In genomic region chr16:76765536-76765935, GRCm38 (mm10) we compare ENCODE assay signal across 10 mouse cellular contexts.
DNase-seq lines count a peak whose midpoint lies in the region; ATAC-seq lines count a peak whose summit lies in the region.
"Had no signal": no experiment of that assay in that cellular context is flagged by ENCODE, and none has a peak within 500 bp of the region (broad histone marks: within the 10 kb centered on the region; RNA-seq: fewer than 3 reads in every experiment).

No protein-coding gene starts in this region.

- 15% methylated on average over 7 of the region's 7 CpGs for WGBS in lung, embryonic 15.5 days
- 11% methylated on average over 7 of the region's 7 CpGs for WGBS in limb, embryonic 12.5 days

- H3K9me3 ChIP-seq in lung, embryonic 15.5 days = no peaks in the 10 kb centered on the region
- H3K9me3 ChIP-seq in limb, embryonic 12.5 days = no peaks in the 10 kb centered on the region

- intact Hi-C loops in left cerebral cortex, postnatal 36 days (cut with DNase I) = loop anchor here (10.0 kb wide), 1 partner anchor 391 kb away; the partner anchor contains the start of gene Nrip1

- H3K4me1 ChIP-seq in lung, embryonic 15.5 days = peaks cover 22% of the 10 kb centered on the region
- H3K4me1 ChIP-seq in limb, embryonic 12.5 days (replicated peaks) = peaks cover 9% of the 10 kb centered on the region; the same call in 1 of the 2 replicates

- DNase-seq in lung, postnatal 4 days = no peak
- peak; percentile 42 for DNase-seq in embryo, embryonic 11 days
- DNase-seq in urinary bladder, postnatal 14 days (ENCODE audit: low spot score) = no peak
- DNase-seq in left cerebral cortex, postnatal 36 days (ENCODE audit: low spot score in 2 of 2) = no peak
- DNase-seq: gastrocnemius, postnatal 25 days; lung, postnatal 36 days; retina, postnatal 1 day had no signal

- no peaks in the 10 kb centered on the region for H3K36me3 ChIP-seq in lung, embryonic 15.5 days
- H3K36me3 ChIP-seq in limb, embryonic 12.5 days = no peaks in the 10 kb centered on the region

- peak overlapping the region; percentile 2; the same call in 1 of the 2 replicates for H3K4me2 ChIP-seq in lung, embryonic 15.5 days
- H3K4me2 ChIP-seq in limb, embryonic 12.5 days = peak overlapping the region; percentile 23

- no peaks in the 10 kb centered on the region for H3K27me3 ChIP-seq in lung, embryonic 15.5 days
- H3K27me3 ChIP-seq in limb, embryonic 12.5 days = no peaks in the 10 kb centered on the region

- no peak overlapping the region for H3K27ac ChIP-seq in lung, embryonic 15.5 days
- H3K27ac ChIP-seq in limb, embryonic 12.5 days = no peak overlapping the region

- no peak for ATAC-seq in lung, embryonic 15.5 days (ENCODE audit: borderline replicate concordance, extremely low read depth, low FRiP score, low TSS enrichment)
- ATAC-seq in activated CD4-positive, CD25-positive, alpha-beta regulatory T cell, adult 4 months = peak; percentile 36
- ATAC-seq in limb, embryonic 12.5 days (ENCODE audit: insufficient number of reproducible peaks, insufficient read depth, low FRiP score, low TSS enrichment, low read depth) = no peak

- H3K9ac ChIP-seq in lung, embryonic 15.5 days = no peak overlapping the region
- no peak overlapping the region for H3K9ac ChIP-seq in limb, embryonic 12.5 days (replicated peaks)

- no peak overlapping the region for H3K4me3 ChIP-seq in lung, embryonic 15.5 days
- no peak overlapping the region for H3K4me3 ChIP-seq in limb, embryonic 12.5 days (replicated peaks)
